Mouse (Mus musculus) cerebellum, adult 9-11 months (tissue): ENCODE measurements around the gene Coro1c.
"Not testable (repeated sequence)": the region's sequence is repeated elsewhere in the genome, so short reads cannot be mapped to it uniquely, and the experiment has no call there.

ENCODE experiments used
- DNase-seq: peaks from one replicate; pipeline ENCODE4 v3.0.0; 2022

Gene Coro1c

GRCm38 (mm10) chr5:113825558-113825957, 83.0 kb downstream of the Coro1c start:
- no peak for DNase-seq

DNA sequence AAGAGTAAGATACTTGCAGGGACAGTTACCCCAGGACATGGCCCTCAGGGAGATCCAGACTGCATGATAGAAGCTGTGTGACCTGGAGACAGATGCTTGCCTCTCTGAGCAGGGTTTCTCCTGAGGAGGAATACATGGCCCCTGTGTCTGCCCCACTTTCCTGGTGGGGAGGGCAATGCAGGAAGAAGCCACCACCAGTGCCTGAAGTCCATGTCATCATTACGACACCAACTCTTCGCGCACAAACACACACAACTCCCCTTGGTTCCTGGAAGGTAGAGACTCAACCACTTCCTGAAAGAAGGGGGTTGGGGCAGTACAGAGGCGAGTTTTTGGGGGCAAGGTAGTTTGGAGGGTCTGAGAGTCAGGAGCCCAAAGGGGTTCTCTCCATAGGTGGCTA, 84.3 kb downstream of the Coro1c start:
- no peak for DNase-seq

DNA sequence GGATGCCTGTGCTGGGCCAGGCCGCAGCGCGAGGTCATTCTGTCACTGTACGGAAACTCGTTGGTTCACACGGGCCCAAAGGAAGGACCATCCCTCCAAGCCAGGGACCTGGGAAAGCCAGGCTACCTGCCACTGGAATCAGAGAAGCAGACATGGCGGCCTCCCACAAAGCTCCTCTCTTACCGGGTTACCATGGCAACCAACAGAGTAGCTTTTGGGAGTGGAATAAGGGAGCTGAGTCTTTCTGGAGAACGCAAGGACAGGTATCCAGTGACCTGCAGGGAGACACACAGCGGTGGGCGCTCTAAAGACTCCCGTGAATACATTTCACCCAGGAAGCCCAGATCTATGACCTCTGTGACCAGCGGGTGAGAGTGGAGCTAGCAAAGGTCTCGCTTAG, 90.0 kb downstream of the Coro1c start:
- no peak for DNase-seq

- peak; percentile 55 for DNase-seq
These were observed 92.9 kb downstream of the Coro1c start for GRCm38 (mm10) chr5:113815638-113816152.

DNA sequence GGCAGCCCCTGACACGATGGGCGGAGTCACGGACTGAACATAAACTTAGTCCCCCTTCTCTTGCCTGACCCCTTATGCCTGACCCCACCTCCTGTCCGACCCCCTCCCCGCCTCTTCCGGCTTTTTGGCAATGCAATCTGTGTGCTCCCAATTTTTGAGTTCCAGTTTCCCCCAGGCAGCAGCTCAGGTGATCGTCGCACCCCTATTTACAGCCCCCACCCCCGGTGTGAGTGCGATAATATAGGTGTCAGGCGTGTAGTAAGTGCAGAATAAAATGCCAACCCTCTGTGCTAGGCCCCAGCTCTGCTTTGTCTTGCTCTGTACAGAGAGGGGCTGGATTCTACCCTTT, 93.5 kb downstream of the Coro1c start:
- no peak for DNase-seq

GRCm38 (mm10) chr5:113814111-113815040, 94.2 kb downstream of the Coro1c start:
- no peak for DNase-seq

- DNase-seq = no peak
These were observed 95.0 kb downstream of the Coro1c start for GRCm38 (mm10) chr5:113813608-113814007.

- no peak for DNase-seq
These were observed 95.9 kb downstream of the Coro1c start for GRCm38 (mm10) chr5:113812638-113813037.

- not testable (repeated sequence) for DNase-seq
These were observed 96.6 kb downstream of the Coro1c start for GRCm38 (mm10) chr5:113811824-113812420.

GRCm38 (mm10) chr5:113810111-113810510, 98.4 kb downstream of the Coro1c start:
- no peak for DNase-seq

DNA sequence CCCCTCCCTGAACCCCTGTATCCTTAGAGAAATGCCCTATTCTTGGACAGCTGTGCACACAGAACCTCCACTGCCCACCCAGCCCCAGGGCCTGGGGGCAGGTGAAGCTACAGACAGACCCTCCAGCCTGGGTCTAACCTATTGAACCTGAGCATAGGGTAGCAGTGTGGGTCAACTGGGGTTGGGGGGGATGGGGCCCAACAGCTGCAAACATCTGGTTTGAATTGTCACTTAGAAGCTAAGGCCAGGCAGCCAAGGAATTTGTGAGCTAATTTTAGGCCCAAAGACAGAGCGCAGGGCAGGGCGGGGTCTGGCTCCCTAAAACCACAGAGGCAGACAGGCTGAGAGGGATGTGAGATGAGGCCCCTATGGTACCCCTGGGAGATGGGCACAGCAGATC, 100.4 kb downstream of the Coro1c start:
- DNase-seq = no peak

- no peak for DNase-seq
These were observed 100.8 kb downstream of the Coro1c start for GRCm38 (mm10) chr5:113807712-113808111.

DNA sequence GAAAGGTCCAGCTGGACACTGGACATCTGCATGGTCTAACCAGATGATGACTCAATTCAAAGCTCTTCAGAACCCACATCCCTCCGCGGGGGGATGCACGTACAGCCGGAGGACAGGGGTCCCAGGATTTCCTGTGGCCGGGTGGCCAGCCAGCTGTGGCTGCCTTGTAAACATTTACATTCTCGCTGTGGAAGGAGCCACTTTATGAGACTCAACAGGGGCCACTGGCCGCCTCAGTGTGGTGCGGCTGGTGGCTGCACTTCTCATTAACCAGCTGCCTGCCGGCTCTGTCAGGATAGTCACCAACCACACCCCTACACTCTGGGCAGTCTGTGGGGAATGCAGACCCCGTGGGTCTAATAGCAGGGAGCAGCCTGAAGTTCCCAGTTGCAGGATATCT, 102.1 kb downstream of the Coro1c start:
- no peak for DNase-seq

DNA sequence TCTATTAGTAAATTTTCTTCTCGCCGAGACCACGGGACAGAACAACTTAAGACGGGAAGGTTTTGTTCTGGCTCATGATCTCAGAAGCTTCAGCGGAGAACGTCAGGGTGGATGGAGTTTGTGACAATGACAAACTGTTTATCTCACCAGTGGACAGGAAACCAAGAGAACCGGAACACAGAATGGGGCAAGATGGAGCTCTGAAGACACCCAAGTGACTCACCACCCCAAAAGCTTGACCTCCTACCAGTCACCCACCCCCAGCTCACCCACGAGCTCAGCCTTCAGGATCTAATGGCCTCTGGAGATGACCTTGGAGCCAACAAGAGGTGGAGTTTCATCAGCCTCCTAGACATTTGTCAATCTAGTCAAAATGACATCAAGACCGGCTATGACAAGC, 103.3 kb downstream of the Coro1c start:
- no peak for DNase-seq

DNA sequence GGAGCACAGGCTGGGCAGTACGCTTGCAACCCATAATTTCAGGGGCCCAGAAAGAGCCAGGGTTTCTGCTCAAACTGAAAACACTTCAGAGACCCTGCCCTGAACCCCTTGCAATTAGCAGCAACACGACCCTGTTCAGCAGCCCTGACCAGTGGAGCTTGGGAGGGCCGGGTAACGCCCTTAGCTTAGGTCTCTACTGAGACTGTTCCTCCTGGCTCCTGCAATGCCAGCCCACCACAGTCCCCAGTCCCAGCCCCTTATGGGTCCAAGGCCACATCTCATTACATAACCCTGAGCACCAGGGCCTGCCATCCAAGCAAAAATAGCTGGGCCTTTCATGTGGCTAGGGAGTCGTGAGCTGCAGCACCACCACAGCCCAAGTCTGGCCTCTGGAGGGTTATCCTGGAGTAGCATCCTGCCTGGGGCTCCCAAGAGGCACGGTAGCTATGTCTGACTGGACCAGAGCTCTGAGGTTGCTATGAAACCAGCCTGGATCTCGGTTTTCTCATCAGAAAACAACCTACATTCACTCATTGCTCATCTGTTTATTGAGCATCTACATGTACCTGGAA, 104.1 kb downstream of the Coro1c start:
- no peak for DNase-seq

DNA sequence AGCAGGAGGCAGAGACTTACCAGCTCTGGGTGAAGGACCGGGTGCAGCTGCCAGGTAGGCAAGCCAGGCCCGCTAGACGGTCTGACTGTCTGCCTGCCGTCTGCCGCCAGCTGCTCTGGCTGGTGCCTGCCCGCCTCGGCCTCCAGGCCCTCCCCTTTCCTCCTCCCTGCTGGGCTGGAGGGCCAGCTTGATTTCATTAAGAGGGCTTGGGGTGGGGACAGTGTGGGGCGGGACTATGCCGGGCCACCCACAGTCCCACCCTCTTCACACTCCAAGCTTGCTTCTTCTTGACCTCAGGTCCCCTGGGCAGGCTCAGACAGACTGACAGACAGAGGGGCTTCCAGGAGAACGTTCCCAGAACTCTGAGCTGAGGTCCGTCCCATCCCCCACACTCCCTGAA, 108.3 kb downstream of the Coro1c start, which contains the start of gene Tmem119:
Gene Tmem119, minus strand, starts transcription at position 237 of the 400 bp plus-strand sequence.
- no peak for DNase-seq

DNA sequence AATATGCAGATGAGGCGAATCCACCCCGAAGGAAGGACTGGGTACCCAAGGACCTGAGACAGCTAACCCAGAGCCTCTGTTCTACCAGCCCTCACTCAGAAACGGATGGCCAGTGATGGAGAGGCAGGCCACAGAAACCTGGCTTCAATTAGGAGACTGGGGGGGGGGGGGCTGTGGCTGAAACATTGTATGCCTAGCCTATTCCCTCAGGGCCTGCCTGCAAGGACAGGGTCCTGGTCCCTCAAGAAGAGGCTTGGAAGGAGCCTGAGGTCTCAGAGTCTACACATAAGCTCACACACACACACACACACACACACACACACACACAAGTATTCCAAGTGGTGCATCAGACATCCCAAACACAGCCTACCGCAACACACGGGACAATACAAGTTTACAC, 108.9 kb downstream of the Coro1c start:
- DNase-seq = no peak

- DNase-seq = no peak
These were observed 110.0 kb downstream of the Coro1c start for GRCm38 (mm10) chr5:113798525-113798924.

- no peak for DNase-seq
These were observed 111.2 kb downstream of the Coro1c start for GRCm38 (mm10) chr5:113797149-113797882.

DNA sequence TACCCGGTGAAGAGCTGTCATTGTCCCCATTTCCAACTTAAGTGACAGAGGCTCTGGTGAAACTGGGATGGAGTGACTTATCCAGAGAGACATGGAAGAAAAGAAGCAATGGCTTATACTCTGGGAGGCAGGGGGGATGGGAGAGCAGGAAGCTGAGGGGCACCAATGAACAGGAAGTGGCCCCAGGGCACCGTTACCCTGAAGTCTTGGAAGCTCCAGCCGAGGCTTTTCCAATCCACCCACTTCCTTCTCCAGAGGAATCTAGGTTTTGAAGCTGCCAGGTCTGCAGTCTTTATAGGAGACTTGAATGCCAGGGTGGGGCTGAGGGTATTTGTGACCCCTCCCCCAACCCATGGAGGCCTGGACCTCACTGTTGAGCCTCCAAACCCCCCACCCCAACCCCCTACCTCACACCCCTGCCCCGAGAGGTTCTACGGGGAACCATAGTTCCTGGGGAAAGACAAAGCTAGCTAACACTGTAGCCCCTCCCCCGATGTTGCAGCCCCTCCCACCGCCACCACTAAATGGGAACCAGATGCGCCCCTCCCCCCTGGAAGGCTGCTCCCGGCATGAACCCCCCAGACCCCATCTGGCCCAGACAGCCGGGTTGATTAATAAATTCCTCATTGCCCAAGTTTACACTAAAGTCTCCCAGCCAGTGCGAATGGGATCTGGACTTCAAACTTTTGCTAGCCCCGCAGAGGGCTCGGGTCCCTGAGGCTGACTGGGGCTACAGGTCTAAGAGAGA, 112.0 kb downstream of the Coro1c start:
- DNase-seq = no peak
